Comparison of ENCODE assay signal across 13 mouse cellular contexts in genomic region chr7:48131820-48132219, GRCm38 (mm10). TPM values are rescaled to one million over a fixed set of nuclear protein-coding genes. Genes with fewer than 3 reads are reported as not detected.
DNase-seq lines count a peak whose midpoint lies in the region; ATAC-seq and TF ChIP-seq lines count a peak whose summit lies in the region.
"Not testable (repeated sequence)": the region's sequence is repeated elsewhere in the genome, so short reads cannot be mapped to it uniquely, and the experiment has no call there.
"Had no signal": no experiment of that assay in that cellular context is flagged by ENCODE, and none has a peak within 500 bp of the region (broad histone marks: within the 10 kb centered on the region; RNA-seq: fewer than 3 reads in every experiment).

No protein-coding gene starts in this region.

- WGBS in embryonic facial prominence, embryonic 11.5 days: 0% methylated on average over 10 of the region's 14 CpGs
- WGBS in forebrain, postnatal 0 days: under 1% methylated on average over 11 of the region's 14 CpGs
- WGBS in hindbrain, embryonic 11.5 days: under 1% methylated on average over 10 of the region's 14 CpGs
- WGBS in kidney, postnatal 0 days: 2% methylated on average over 11 of the region's 14 CpGs
- 0% methylated on average over 10 of the region's 14 CpGs for WGBS in lung, embryonic 14.5 days
- WGBS in stomach, postnatal 0 days: 0% methylated on average over 9 of the region's 14 CpGs

- H3K27ac ChIP-seq in embryonic facial prominence, embryonic 11.5 days (replicated peaks; ENCODE audit: low read depth, low read length); hindbrain, embryonic 11.5 days (ENCODE audit: low read depth, low read length): not testable (repeated sequence)
- H3K27ac ChIP-seq in forebrain, postnatal 0 days (ENCODE audit: low read depth, low read length): peak overlapping the region; percentile 45; the same call in 1 of the 2 replicates
- H3K27ac ChIP-seq in kidney, postnatal 0 days: peak overlapping the region; percentile 87
- H3K27ac ChIP-seq in lung, embryonic 14.5 days (ENCODE audit: low read depth): peak overlapping the region; percentile 92
- peak overlapping the region; percentile 76; the same call in 1 of the 2 replicates for H3K27ac ChIP-seq in stomach, postnatal 0 days (replicated peaks)

- H3K4me2 ChIP-seq in embryonic facial prominence, embryonic 11.5 days (ENCODE audit: low read depth, low read length): not testable (repeated sequence)
- H3K4me2 ChIP-seq in forebrain, postnatal 0 days (ENCODE audit: low read depth): peak overlapping the region; percentile 56
- peak overlapping the region; percentile 38 for H3K4me2 ChIP-seq in hindbrain, embryonic 11.5 days (replicated peaks; ENCODE audit: low read depth, low read length)
- peak overlapping the region; percentile 49 for H3K4me2 ChIP-seq in kidney, postnatal 0 days (ENCODE audit: low read length)
- H3K4me2 ChIP-seq in lung, embryonic 14.5 days: peak overlapping the region; percentile 51
- peak overlapping the region; percentile 44 for H3K4me2 ChIP-seq in stomach, postnatal 0 days (replicated peaks; ENCODE audit: low read depth)

- not testable (repeated sequence) for H3K9me3 ChIP-seq in embryonic facial prominence, embryonic 11.5 days (replicated peaks; ENCODE audit: control insufficient read depth, low read length); forebrain, postnatal 0 days (ENCODE audit: low read length); hindbrain, embryonic 11.5 days (ENCODE audit: control insufficient read depth, low read length); kidney, postnatal 0 days (replicated peaks; ENCODE audit: low read length); lung, embryonic 14.5 days (ENCODE audit: low read depth, low read length); stomach, postnatal 0 days (ENCODE audit: control insufficient read depth, low read length)

- DNase-seq in Muller cell, postnatal 12 days (ENCODE audit: inconsistent ontology term): peak; percentile 26
- DNase-seq in embryonic facial prominence, embryonic 11.5 days (ENCODE audit: low spot score): peak; percentile 67
- DNase-seq in forebrain, postnatal 0 days: peak; percentile 51
- DNase-seq in hindbrain, embryonic 11.5 days (ENCODE audit: low spot score): peak; percentile 57
- DNase-seq in kidney, postnatal 0 days (ENCODE audit: low spot score): peak; percentile 72
- DNase-seq in lung, embryonic 14.5 days: peak; percentile 68
- DNase-seq in neural tube, embryonic 10.5 days (ENCODE audit: extremely low spot score, low spot score): peak; percentile 55
- peak; percentile 36 for DNase-seq in stomach, postnatal 0 days (ENCODE audit: low spot score)

- peak overlapping the region; percentile 52 for H3K9ac ChIP-seq in embryonic facial prominence, embryonic 11.5 days (replicated peaks; ENCODE audit: low read length)
- 0 out of 2 replicates have a peak overlapping the region, but pooled peaks have one; percentile 25 for H3K9ac ChIP-seq in forebrain, postnatal 0 days
- H3K9ac ChIP-seq in hindbrain, embryonic 11.5 days (ENCODE audit: low read depth, low read length): peak overlapping the region; percentile 47; the same call in 1 of the 2 replicates
- H3K9ac ChIP-seq in kidney, postnatal 0 days (ENCODE audit: low read depth, low read length): peak overlapping the region; percentile 55; the same call in 1 of the 2 replicates
- peak overlapping the region; percentile 56 for H3K9ac ChIP-seq in lung, embryonic 14.5 days
- H3K9ac ChIP-seq in stomach, postnatal 0 days (ENCODE audit: low read length): not testable (repeated sequence)

- not testable (repeated sequence) for H3K27me3 ChIP-seq in embryonic facial prominence, embryonic 11.5 days (ENCODE audit: control insufficient read depth, insufficient read depth, low read length); forebrain, postnatal 0 days (ENCODE audit: insufficient read depth, low read length); hindbrain, embryonic 11.5 days (ENCODE audit: control insufficient read depth, insufficient read depth, low read length); kidney, postnatal 0 days (ENCODE audit: insufficient read depth, low read length); lung, embryonic 14.5 days (ENCODE audit: insufficient read depth, low read length); stomach, postnatal 0 days (ENCODE audit: control insufficient read depth, insufficient read depth, low read length)

- not testable (repeated sequence) for H3K36me3 ChIP-seq in embryonic facial prominence, embryonic 11.5 days (replicated peaks; ENCODE audit: control insufficient read depth, insufficient read depth, low read depth, low read length); forebrain, postnatal 0 days (ENCODE audit: insufficient read depth); hindbrain, embryonic 11.5 days (ENCODE audit: control insufficient read depth, insufficient read depth, low read length); kidney, postnatal 0 days (ENCODE audit: insufficient read depth, low read length); lung, embryonic 14.5 days (ENCODE audit: insufficient read depth); stomach, postnatal 0 days (ENCODE audit: control insufficient read depth, insufficient read depth, low read length)

- H3K4me1 ChIP-seq in embryonic facial prominence, embryonic 11.5 days (ENCODE audit: control insufficient read depth, insufficient read depth, low read length); forebrain, postnatal 0 days (ENCODE audit: insufficient read depth); hindbrain, embryonic 11.5 days (replicated peaks; ENCODE audit: control insufficient read depth, insufficient read depth, low read length); kidney, postnatal 0 days (replicated peaks; ENCODE audit: insufficient read depth, low read length); lung, embryonic 14.5 days (ENCODE audit: insufficient read depth); stomach, postnatal 0 days (replicated peaks; ENCODE audit: control insufficient read depth, insufficient read depth): not testable (repeated sequence)

- peak overlapping the region; percentile 29 for H3K4me3 ChIP-seq in embryonic facial prominence, embryonic 11.5 days (ENCODE audit: low read depth, low read length)
- H3K4me3 ChIP-seq in forebrain, postnatal 0 days (ENCODE audit: low read depth, low read length): peak overlapping the region; percentile 30
- peak overlapping the region; percentile 27 for H3K4me3 ChIP-seq in hindbrain, embryonic 11.5 days (ENCODE audit: low read depth, low read length)
- peak overlapping the region; percentile 26; the same call in 1 of the 2 replicates for H3K4me3 ChIP-seq in kidney, postnatal 0 days (replicated peaks; ENCODE audit: low read depth, low read length)
- peak overlapping the region; percentile 34 for H3K4me3 ChIP-seq in lung, embryonic 14.5 days (ENCODE audit: low read depth, low read length)
- peak overlapping the region; percentile 37 for H3K4me3 ChIP-seq in stomach, postnatal 0 days (ENCODE audit: low read depth, low read length)

- not testable (repeated sequence) for TF ChIP-seq EP300 in stomach, postnatal 0 days (optimal IDR thresholded peaks at IDR 0.05)

- not testable (repeated sequence) for ATAC-seq in embryonic facial prominence, embryonic 11.5 days (replicated peaks; ENCODE audit: insufficient number of reproducible peaks, low FRiP score, low TSS enrichment, low read depth); forebrain, postnatal 0 days; hindbrain, embryonic 11.5 days (ENCODE audit: low FRiP score); kidney, postnatal 0 days (replicated peaks; ENCODE audit: low FRiP score, low read depth); lung, embryonic 14.5 days (ENCODE audit: insufficient read depth); stomach, postnatal 0 days (ENCODE audit: low FRiP score, low TSS enrichment)

- TF ChIP-seq CTCF in forebrain, postnatal 0 days (IDR thresholded peaks at IDR 0.05; ENCODE audit: low read depth); kidney, postnatal 0 days (IDR thresholded peaks at IDR 0.05; ENCODE audit: low read depth); lung, embryonic 14.5 days (IDR thresholded peaks at IDR 0.05; ENCODE audit: low read depth); stomach, postnatal 0 days (IDR thresholded peaks at IDR 0.05; ENCODE audit: low read depth): not testable (repeated sequence)

RNA-seq across cellular contexts. Expression of gene Mrgprb5, which starts 37.0 kb away (rescaled TPM):
- not detected in 2 replicates for polyA plus RNA-seq in embryonic facial prominence, embryonic 11.5 days (2014; fragmentation: Nextera tagmentation; extraction: Ambion mirVana)
- not detected in 2 replicates for total RNA-seq in forebrain, postnatal 0 days (2014; rRNA removed)
- polyA plus RNA-seq in forebrain, postnatal 0 days (2015; fragmentation: Nextera tagmentation; extraction: Ambion mirVana): not detected in 2 replicates
- not detected in 2 replicates for polyA plus RNA-seq in hindbrain, embryonic 11.5 days (2014; fragmentation: Nextera tagmentation; extraction: Ambion mirVana)
- not detected in 2 replicates for polyA plus RNA-seq in kidney, postnatal 0 days (2015; fragmentation: Nextera tagmentation; extraction: Ambion mirVana)
- polyA plus RNA-seq in lung, embryonic 14.5 days (2014; fragmentation: Nextera tagmentation; extraction: Ambion mirVana): not detected in 2 replicates
- polyA plus RNA-seq in stomach, postnatal 0 days (2015; fragmentation: Nextera tagmentation; extraction: Ambion mirVana): not detected in 2 replicates
- total RNA-seq: adrenal gland, adult 8-10 months; gastrocnemius, postnatal 36 days; layer of hippocampus, postnatal 10 days had no signal
- polyA plus RNA-seq: CD4-positive, CD25-positive, alpha-beta regulatory T cell, adult 4 months; thymus, postnatal 0 days had no signal
